Mouse (Mus musculus) hindbrain, embryonic 11.5 days (tissue): ENCODE results near the gene Tmem151a. TPM values are rescaled to one million over a fixed set of nuclear protein-coding genes. Genes with fewer than 3 reads are reported as not detected.
A peak's percentile ranks its signal among the peaks of the same experiment; 100 is the strongest.

Experiments used
- ATAC-seq: fragments of 200-750 bp; cut with Nextera tagmentation; 2 replicates; pipeline ENCODE4 v1.8.0; 2017; ENCODE audit warnings: mild to moderate bottlenecking, moderate TSS enrichment, moderate library complexity; ENCODE audit not compliant: low FRiP score
- DNase-seq: peaks from one replicate; pipeline ENCODE4 v3.0.0-alpha.2; 2015; ENCODE audit warnings: low spot score
- H3K27ac ChIP-seq: fragments of 300-500 bp; sonication (generic); 2 replicates; pipeline ENCODE4 v1.5.1; 2014; ENCODE audit warnings: mild to moderate bottlenecking, low read depth, low read length
- H3K27me3 ChIP-seq: fragments of 300-500 bp; sonication (generic); 2 replicates; pipeline ENCODE4 v1.6.1; 2014; ENCODE audit warnings: mild to moderate bottlenecking, low read length, moderate library complexity, mixed read lengths; ENCODE audit not compliant: control insufficient read depth, insufficient read depth
- H3K36me3 ChIP-seq: fragments of 300-500 bp; sonication (generic); 2 replicates; pipeline ENCODE4 v1.6.1; 2014; ENCODE audit warnings: mild to moderate bottlenecking, low read length, moderate library complexity, mixed read lengths; ENCODE audit not compliant: control insufficient read depth, insufficient read depth
- H3K4me1 ChIP-seq: fragments of 300-500 bp; sonication (generic); replicated peaks from 2 replicates; pipeline ENCODE4 v1.6.1; 2014; ENCODE audit warnings: low read length, mixed read lengths; ENCODE audit not compliant: control insufficient read depth, insufficient read depth
- H3K4me2 ChIP-seq: fragments of 300-500 bp; sonication (generic); replicated peaks from 2 replicates; pipeline ENCODE4 v1.6.1; 2014; ENCODE audit warnings: mild to moderate bottlenecking, low read depth, low read length
- H3K4me3 ChIP-seq: fragments of 300-500 bp; sonication (generic); 2 replicates; pipeline ENCODE4 v1.5.1; 2014; ENCODE audit warnings: low read depth, low read length
- H3K9ac ChIP-seq: fragments of 300-500 bp; sonication (generic); 2 replicates; pipeline ENCODE4 v1.6.1; 2014; ENCODE audit warnings: low read depth, low read length
- H3K9me3 ChIP-seq: fragments of 300-500 bp; sonication (generic); 2 replicates; pipeline ENCODE4 v1.6.1; 2016; ENCODE audit warnings: low read length; ENCODE audit not compliant: control insufficient read depth
- WGBS: fragments of 180-500 bp; shearing (Covaris S2); extraction: QIAGEN DNeasy Blood & Tissue Kit; methylation state at CpG from one replicate; pipeline ENCODE4 v1.1.7; 2014; 5-methylcytosine and 5-hydroxymethylcytosine counted together
- polyA plus RNA-seq: library from polyadenylated mRNA; unstranded; fragments of >200 nt; fragmentation: Nextera tagmentation; extraction: Ambion mirVana; gene quantifications from 2 replicates; pipeline ENCODE4 v1.2.1, GENCODE M21; 2014

The Tmem151a gene
- polyA plus RNA-seq, 1 experiment from 2014 or later, result 1.6 TPM

GRCm38 (mm10) chr19:5056251-5056650, 29.1 kb downstream of the Tmem151a start:
- ATAC-seq (peak; percentile 59; the same call in 1 of the 2 replicates), DNase-seq (peak; percentile 85)
- Histone ChIP-seq H3K4me1 (peaks cover 7% of the 10 kb centered on the region), H3K9ac (no peak overlapping the region), H3K4me3 (no peak overlapping the region), H3K27ac (no peak overlapping the region), H3K4me2 (no peak overlapping the region), H3K36me3 (no peaks in the 10 kb centered on the region), H3K27me3 (peaks cover 24% of the 10 kb centered on the region), H3K9me3 (no peaks in the 10 kb centered on the region)
- WGBS, result 7% methylated on average over 6 of the region's 6 CpGs

- no peak overlapping the region for H3K4me3 ChIP-seq
- no peak overlapping the region for H3K27ac ChIP-seq
- H3K27me3 ChIP-seq, result peaks cover 31% of the 10 kb centered on the region
- peak; percentile 82 for DNase-seq
- no peaks in the 10 kb centered on the region for H3K36me3 ChIP-seq
- peaks cover 3% of the 10 kb centered on the region for H3K4me1 ChIP-seq
- no peak overlapping the region for H3K9ac ChIP-seq
- ATAC-seq, result no peak
- WGBS, result 16% methylated on average over 9 of the region's 9 CpGs
- no peaks in the 10 kb centered on the region for H3K9me3 ChIP-seq
- no peak overlapping the region for H3K4me2 ChIP-seq
These were observed 31.4 kb downstream of the Tmem151a start for GRCm38 (mm10) chr19:5053909-5054308.

GRCm38 (mm10) chr19:5052853-5053252, 32.5 kb downstream of the Tmem151a start:
- H3K4me3 ChIP-seq, result no peak overlapping the region
- no peak for ATAC-seq
- DNase-seq, result no peak
- 59% methylated on average over 17 of the region's 17 CpGs for WGBS
- H3K27ac ChIP-seq, result no peak overlapping the region
- 0 out of 2 replicates have a peak overlapping the region, but pooled peaks have one; percentile 15 for H3K9ac ChIP-seq
- H3K9me3 ChIP-seq, result no peaks in the 10 kb centered on the region
- no peaks in the 10 kb centered on the region for H3K36me3 ChIP-seq
- peaks cover 31% of the 10 kb centered on the region for H3K27me3 ChIP-seq
- no peak overlapping the region for H3K4me2 ChIP-seq
- no peaks in the 10 kb centered on the region for H3K4me1 ChIP-seq

GRCm38 (mm10) chr19:5052166-5052822, 33.0 kb downstream of the Tmem151a start:
- 24% methylated on average over 25 of the region's 25 CpGs for WGBS
- Histone ChIP-seq H3K4me1 (no peaks in the 10 kb centered on the region), H3K9ac (0 out of 2 replicates have a peak overlapping the region, but pooled peaks have one; percentile 4)

GRCm38 (mm10) chr19:5051515-5051914, 33.8 kb downstream of the Tmem151a start:
- no peak for ATAC-seq
- H3K9me3 ChIP-seq, result no peaks in the 10 kb centered on the region
- H3K4me2 ChIP-seq, result no peak overlapping the region
- whole genome bisulfite sequencing, result 44% methylated on average over 3 of the region's 3 CpGs
- no peak overlapping the region for H3K9ac ChIP-seq
- no peak for DNase-seq
- no peak overlapping the region for H3K4me3 ChIP-seq
- H3K4me1 ChIP-seq, result no peaks in the 10 kb centered on the region
- no peak overlapping the region for H3K27ac ChIP-seq
- H3K27me3 ChIP-seq, result peaks cover 31% of the 10 kb centered on the region
- peaks cover 1% of the 10 kb centered on the region; the same call in 1 of the 2 replicates for H3K36me3 ChIP-seq

More at GRCm38 (mm10) chr19:5052166-5052822, 33.0 kb downstream of the Tmem151a start:
- Histone ChIP-seq H3K9me3 (no peaks in the 10 kb centered on the region), H3K4me3 (no peak overlapping the region), H3K36me3 (no peaks in the 10 kb centered on the region), H3K4me2 (no peak overlapping the region), H3K27ac (no peak overlapping the region), H3K27me3 (peaks cover 31% of the 10 kb centered on the region)
- DNase-seq, result no peak
- no peak for ATAC-seq

- Histone ChIP-seq H3K9me3 (no peaks in the 10 kb centered on the region), H3K4me2 (0 out of 2 replicates have a peak overlapping the region, but pooled peaks have one; percentile 8), H3K36me3 (peaks cover 4% of the 10 kb centered on the region; the same call in 1 of the 2 replicates), H3K4me1 (no peaks in the 10 kb centered on the region), H3K27me3 (peaks cover 31% of the 10 kb centered on the region), H3K9ac (no peak overlapping the region), H3K4me3 (no peak overlapping the region), H3K27ac (no peak overlapping the region)
- 9% methylated on average over 17 of the region's 17 CpGs for WGBS
- DNase-seq (peak; percentile 37), ATAC-seq (no peak)
These were observed 34.3 kb downstream of the Tmem151a start for GRCm38 (mm10) chr19:5051031-5051430.

- Histone ChIP-seq H3K27me3 (peaks cover 31% of the 10 kb centered on the region), H3K4me1 (no peaks in the 10 kb centered on the region), H3K9me3 (no peaks in the 10 kb centered on the region), H3K27ac (no peak within 1 kb of the TSS), H3K36me3 (peaks cover 4% of the 10 kb centered on the region; the same call in 1 of the 2 replicates), H3K9ac (no peak within 1 kb of the TSS), H3K4me3 (no peak within 1 kb of the TSS), H3K4me2 (0 out of 2 replicates have a peak within 1 kb of the TSS, but pooled peaks have one; percentile 8)
- peak; percentile 24; the same call in 1 of the 2 replicates for ATAC-seq
- 19% methylated on average over 14 of the region's 14 CpGs for WGBS
- peak; percentile 57 for DNase-seq
These were observed 35.1 kb downstream of the Tmem151a start, which contains the start of gene Rin1 for GRCm38 (mm10) chr19:5050047-5050905. TSS of gene Rin1 (plus strand) at chr19:5050481.

GRCm38 (mm10) chr19:5049325-5049724, 36.0 kb downstream of the Tmem151a start:
- Histone ChIP-seq H3K4me2 (no peak overlapping the region), H3K27me3 (peaks cover 31% of the 10 kb centered on the region), H3K9ac (no peak overlapping the region), H3K36me3 (peaks cover 4% of the 10 kb centered on the region; the same call in 1 of the 2 replicates), H3K9me3 (no peaks in the 10 kb centered on the region), H3K27ac (no peak overlapping the region), H3K4me3 (no peak overlapping the region), H3K4me1 (no peaks in the 10 kb centered on the region)
- WGBS, result 73% methylated on average over 6 of the region's 6 CpGs
- ATAC-seq (no peak), DNase-seq (no peak)
